Mouse (Mus musculus) kidney, postnatal 10 days (tissue): ENCODE measurements around the gene Mta1.

Source experiments
- DNase-seq: peaks from one replicate; pipeline ENCODE4 v3.0.0; 2021; ENCODE audit warnings: mixed read lengths

Mta1 gene

DNA sequence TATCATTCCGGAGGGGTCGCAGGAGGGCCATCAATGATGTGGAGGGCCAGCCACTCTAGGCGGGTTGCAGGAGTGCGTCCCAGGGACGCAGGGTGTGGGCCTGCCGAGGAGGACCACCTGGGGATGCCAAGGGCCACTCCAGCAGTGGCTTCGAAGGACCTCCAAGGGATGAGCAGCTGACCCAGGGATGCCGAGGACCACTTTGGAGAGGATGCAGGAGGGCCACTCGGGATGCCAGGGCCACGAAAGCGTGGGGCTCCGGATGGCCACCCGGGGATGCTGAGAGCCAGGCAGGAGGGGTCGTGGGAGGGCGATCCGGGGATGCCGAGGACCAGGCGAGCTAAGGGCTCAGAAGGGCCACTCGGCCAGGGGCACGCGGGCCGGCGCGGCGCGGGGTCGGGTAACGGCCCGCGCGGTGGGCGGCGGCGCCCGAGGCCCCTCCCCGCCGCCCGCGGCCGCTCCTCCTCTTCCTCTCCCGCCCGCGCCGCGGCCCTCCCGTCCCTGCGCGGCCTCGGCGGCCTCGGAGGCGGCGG, at the start of gene Mta1:
Gene Mta1 (plus strand): TSS at position 530 of the 533 bp plus-strand sequence.
- peak; percentile 78 for DNase-seq

DNA sequence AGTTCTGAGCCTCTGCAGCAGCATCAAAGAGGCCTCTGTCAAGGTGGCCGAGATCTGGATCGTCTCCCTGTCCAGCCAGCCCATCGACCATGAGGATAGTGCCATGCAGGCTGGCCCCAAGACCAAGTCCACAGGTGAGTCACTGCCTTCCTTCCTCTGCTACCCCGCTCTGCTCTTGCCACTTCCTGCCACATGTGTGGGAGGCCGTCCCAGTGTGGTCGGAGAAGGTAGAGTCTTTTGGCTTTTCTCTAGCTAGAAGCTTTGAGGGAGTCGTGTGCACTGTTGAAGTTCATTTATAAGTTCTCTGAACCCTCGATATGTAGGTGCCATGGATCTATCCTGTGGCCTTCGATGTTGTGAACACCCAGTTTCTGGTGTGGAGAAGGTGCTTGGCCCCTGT, 48.2 kb upstream of the Mta1 start:
- DNase-seq = no peak

DNA sequence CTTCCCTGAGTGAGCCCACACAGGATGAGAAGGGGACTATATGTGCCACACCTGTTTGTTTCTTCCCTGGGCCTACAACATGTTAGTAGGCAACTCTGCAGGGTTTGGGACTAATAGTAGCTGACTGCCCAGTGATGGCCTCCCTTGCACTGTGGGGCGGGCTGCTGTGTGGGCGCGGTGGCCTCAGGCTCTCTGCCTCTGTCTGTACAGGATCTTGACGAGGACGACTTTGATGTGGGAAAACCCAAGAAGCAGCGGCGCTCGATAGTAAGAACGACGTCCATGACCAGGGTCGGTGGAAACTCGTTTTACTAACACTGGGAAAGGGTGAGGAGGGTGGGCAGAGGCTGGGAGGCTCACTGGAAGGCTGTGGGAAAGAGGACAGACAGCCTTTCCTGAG, 47.4 kb upstream of the Mta1 start:
- no peak for DNase-seq

DNA sequence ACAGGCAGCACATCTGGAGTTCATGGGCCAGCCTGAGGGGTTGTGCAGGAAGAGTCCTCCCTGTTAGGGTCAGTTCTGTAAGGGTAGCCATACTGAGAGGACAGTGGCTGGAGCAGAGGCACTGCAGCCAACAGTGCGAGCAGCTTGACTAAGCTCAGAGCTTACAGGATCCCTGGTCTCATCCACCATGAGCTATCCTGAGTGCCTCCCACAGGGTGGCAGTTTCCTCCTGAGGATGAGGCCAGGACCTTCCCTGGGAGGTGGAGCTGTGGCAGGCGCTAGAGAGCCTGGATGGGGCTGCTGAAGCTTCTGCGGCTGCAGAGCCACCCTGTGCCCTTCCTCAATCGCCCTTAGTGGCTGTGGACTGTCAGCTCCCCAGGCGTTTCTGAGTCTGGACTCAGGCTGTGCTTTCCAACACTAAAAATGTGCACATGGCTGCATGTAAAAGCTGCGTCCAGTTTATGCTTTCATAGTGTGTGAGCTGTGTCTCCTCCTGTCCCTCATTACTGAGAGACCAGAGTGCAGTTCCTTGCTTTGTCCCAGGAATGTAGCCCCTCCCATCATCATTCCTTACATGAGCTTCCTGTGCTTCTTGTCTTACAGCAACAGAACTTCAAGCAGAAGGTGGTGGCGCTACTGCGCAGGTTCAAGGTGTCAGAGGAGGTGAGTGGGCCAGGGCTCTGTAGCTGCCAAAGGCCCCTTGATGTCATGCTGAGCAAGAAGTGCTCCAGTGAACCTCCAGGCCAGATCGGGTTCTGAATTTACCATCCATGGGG, 46.3 kb upstream of the Mta1 start:
- DNase-seq = peak; percentile 57

DNA sequence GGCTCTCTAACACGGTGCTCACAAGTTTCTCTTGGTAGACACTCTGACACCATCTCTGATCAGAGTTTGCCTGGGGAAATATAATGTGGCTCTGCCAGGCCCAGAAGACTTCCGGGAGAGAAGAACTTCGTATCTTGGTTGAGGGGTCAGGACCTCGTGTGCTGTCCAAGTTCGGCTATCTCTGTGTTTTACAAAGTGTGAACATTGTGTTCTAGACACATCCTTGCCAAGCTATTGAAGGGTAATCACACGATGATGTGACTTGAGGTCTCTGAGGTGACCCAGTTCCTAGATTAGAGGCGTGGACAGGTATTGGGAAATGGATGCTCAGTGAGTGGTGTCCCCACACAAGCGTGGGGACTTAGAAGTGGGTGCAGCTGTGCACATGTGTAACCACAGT, 42.0 kb upstream of the Mta1 start:
- DNase-seq = no peak

DNA sequence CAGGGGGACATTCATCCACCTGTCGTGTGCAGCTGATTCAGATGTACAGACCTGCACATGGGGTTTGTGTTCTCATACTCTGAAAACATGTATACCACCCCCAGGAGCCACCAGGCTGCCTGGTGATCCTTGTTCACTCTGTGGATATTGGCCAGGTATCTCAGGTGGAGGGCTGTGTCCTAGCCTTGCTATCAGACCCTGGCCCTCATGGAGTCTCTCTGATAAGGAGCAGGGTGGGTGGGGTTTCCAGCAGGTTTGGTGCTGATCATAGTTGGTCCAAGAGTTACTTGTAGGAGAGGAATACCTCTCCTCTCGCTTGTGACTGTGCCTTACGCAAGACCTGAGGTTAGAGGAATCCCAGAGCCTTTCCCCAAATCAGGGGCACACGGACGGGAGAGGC, 37.9 kb upstream of the Mta1 start:
- no peak for DNase-seq

DNA sequence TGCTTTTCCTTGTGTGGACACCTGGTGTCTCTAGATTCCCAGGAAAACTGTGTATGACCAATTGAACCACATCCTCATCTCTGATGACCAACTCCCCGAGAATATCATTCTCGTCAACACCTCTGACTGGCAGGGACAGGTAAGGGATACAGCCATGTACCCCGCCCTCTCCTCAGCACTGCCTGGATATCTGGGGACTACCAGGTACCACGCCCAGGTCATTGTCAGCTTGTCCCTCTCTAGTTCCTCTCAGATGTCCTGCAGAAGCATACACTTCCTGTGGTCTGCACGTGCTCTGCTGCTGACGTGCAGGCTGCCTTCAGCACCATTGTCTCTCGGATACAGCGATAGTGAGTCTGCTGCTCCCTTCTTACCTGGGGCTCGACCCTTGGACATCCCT, 36.5 kb upstream of the Mta1 start:
- DNase-seq = no peak

DNA sequence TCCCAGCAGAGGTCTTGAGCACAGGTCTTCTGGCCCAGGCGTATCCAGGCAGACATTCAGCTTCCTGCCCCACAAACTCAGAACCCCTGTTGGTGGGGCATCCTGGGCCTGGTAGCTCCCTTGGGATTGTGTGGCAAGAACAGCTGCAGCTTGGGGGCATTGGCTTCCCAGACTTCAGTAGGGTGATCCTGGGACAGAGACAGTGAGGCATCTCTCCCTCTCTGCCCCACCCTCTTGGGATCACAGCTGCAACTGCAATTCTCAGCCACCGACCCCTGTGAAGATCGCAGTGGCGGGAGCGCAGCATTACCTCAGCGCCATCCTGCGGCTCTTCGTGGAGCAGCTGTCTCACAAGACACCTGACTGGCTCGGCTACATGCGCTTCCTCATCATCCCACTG, 35.9 kb upstream of the Mta1 start:
- no peak for DNase-seq

DNA sequence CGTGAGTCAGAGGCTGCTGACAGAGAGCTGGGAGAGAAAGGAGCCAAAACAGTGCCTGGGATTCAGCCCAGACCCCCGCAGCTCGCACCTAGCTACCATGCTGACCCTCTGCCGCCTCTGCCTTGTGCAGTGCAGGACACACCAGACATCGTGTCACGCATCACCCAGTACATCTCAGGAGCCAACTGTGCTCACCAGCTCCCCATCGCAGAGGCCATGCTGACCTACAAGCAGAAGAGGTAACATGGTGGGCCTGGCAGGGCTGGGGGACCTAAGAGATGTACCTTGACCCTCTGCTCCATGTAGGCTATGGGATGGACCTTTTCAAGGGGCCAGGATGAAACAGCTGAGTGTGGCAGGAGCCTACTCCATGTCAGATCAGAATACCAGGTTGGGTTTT, 34.4 kb upstream of the Mta1 start:
- DNase-seq = no peak

DNA sequence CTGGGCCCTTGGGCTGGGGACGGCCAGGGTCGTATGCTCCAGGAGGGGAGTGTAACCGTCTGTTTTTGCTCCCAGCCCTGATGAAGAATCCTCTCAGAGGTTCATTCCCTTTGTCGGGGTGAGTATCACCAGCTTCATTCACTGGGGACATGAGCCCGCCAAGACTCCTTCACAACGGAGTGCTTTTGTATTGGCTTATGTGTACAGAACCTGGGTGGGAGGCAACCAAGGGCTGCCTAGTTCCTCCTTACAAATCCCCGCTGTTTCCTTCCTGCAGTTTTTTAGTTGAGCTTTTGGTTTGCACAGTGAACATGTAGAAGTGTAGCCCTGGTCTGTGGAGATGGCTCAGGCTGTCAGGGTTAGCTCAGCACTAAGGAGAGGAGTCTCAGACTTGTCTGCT, 30.1 kb upstream of the Mta1 start:
- no peak for DNase-seq

DNA sequence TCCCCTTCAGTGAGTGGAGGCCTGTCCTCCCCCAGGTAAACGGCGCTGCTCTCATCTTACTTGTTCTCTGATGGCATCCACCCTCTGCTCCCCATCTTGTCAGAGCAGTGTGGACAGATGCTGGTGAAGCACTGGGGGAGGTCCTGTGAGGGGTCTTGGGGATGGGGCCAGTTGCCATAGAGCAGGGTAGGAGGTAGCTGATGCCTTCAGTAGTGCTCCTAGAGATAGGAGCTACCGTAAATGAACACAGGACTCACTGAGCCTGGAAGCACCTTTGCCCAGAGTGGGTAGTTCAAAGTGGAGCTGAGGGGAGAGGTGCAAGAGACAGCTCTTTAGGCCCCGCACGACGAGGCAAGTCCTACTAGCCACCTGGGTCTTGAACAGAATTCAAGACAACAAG, 28.7 kb upstream of the Mta1 start:
- no peak for DNase-seq

DNA sequence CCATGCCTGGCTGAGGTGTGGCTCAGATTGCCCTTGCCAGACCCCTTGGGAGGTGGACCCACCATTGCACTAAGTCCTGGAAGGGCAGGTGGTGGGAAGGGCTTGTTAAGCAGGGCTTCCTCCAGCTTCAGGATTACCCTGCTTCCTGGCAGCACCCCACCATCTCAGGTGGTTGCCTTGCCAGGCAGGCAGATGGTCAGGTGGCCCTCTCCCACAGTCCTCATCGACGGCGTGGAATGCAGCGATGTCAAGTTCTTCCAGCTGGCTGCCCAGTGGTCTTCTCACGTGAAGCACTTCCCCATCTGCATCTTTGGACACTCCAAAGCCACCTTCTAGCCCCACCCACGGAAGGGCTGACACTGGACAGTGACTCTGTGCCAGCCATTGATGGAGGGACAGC, 26.8 kb upstream of the Mta1 start:
- DNase-seq = no peak

DNA sequence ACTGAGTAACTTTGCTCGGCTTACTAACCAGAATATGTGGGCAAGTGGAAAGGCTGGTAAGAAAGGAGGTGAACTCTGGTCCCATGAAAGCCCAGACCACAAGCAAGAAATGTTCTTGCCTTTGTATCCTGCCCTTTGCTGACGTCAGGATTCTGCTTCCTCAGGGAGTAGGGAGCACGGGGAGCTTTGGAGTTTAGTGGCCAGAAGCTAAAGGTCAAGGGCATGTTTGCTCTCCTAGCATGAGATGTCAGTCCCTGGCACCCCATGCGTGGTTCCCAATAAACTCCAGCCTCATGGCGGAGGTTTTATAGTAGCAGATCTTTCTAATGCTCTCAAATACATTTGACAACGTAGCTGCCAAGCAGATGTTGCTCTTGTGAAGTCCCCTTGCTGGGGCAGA, 26.3 kb upstream of the Mta1 start:
- no peak for DNase-seq

DNA sequence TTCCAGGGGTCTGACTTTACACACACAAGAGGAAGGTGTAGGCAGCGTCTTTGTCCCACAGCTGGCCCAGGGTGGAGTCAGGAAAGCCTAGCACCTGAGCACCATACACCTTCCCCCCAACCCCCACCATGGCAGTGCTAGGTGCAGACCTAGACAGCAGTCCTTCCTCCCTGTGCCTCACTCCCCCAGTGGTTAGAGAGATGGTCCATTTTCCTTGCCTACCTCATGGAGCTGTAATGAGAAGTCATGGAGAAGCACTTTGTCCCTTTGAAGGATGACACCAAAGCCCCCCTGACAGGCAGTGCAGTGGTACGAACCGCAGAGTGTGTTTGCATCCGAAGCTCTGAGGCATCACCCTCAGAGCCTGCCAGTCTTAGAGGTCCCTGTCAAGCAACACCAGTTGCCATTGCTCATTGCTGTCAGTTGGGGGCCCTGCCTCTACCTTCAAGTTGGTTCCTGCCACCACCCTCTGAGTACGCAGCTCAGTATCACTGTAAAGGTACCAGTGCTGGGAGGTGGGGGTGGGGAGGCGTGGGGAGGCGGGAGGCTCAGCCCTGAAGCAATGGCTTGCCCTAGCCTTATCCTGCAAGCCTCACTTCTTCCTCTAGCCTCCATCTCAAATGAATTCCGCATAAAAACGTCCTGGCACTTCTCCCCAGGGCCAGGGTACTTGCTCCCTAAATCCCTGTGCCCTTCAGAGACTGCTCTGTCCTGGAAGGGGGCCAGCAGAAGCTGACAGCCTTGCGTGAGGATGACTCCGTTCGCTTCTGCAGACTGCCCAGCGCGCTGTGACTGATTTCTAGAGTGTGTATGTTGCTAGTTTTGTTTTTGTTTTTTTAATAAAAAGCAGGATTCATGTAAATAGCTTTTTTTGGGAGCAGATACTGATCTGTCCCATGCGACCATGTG, 24.4 kb upstream of the Mta1 start:
- DNase-seq = peak; percentile 64

DNA sequence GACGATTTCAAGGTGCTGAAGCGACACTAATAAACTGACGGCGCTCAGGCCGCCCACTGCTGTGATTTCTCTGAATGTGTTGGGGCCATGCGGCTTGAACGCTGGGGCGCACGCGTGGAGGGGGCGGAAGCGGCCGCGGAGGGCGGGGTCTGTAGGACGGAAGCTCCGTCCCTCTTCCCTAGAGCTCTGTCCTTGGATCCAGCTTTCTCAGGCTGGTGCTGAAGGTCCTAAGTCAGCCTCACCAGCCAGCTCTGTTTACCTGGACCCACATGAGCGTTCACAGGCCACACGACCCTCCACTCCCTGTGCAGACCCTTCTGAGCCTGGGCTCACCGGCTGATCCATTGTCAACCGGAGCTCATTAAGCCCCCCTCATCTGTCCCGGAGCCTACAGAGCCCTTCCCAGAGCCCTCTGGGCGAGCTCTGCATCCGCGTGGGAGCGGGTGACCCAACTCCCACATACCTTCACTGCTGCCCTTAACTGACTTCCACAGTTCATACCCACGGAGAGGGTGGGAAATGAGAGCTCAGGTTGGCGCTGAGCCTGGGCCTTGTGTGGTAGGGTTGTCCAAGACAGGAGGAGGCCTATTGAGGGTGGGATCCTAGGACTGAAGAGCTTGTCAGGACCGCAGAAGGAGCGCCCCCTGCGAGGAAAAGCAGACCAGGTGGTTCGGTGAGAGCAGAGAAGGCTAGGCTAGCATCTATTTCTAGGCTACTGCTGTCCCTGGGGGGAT, 23.6 kb upstream of the Mta1 start, which contains the start of gene Tex22:
Gene Tex22 (plus strand): TSS at position 174 of the 734 bp plus-strand sequence.
- peak; percentile 93 for DNase-seq

DNA sequence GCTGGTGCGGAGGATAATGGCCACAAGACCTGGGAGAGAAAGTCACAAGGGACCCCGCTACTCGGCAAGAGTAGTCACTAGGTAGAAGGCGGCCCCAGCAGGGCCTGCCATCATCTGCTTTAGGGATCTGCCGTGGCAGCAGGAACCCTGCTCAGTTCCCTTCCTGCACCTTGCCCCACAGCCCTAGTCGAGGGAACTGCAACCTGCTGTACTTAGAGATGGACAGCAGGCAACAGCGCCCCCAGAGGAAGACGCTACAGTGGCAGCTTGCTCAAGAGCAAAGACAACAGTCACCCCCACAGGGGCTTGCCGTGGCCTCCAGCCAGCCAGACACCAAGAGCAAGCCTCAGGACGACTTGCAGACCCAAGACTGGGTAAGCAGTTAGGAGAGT, 23.0 kb upstream of the Mta1 start:
- peak; percentile 93 for DNase-seq

DNA sequence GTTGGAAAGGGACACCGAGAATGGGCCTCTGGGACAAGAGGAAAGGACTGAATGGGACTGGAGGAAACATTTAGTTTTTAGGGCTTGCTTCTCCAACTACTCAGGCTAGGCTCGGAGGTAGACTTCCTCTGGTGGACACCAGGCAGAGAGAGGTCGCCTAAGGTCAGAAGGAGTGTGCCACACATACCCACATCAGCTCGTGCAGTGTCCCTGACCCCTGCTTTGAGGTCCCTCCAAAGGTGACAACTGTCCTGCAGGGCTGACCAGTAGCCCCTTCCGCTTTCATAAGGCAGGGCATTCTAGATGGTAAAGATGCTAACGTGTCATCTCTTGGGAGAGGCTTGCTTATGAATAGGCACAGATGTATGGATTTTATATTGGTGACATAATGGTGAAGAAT, 22.6 kb upstream of the Mta1 start:
- DNase-seq = no peak

DNA sequence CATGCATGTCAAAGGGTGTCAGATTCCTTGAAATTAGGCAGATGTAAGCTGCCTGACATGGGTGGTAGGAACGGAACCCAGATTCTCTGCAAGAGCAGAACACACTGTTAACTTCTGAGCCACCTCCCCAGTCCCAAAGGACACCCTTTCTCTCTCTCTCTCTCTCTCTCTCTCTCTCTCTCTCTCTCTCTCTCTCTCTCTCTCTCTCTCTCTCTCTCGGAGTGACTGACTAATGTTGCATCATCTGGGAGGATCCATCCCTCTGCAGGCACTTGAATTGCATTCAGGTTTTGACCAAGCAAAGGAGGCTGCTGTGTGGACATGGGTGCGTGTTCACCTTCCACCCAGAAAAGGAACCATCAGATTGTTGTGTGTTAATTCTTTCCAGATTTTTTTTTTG, 10.8 kb upstream of the Mta1 start:
- no peak for DNase-seq

DNA sequence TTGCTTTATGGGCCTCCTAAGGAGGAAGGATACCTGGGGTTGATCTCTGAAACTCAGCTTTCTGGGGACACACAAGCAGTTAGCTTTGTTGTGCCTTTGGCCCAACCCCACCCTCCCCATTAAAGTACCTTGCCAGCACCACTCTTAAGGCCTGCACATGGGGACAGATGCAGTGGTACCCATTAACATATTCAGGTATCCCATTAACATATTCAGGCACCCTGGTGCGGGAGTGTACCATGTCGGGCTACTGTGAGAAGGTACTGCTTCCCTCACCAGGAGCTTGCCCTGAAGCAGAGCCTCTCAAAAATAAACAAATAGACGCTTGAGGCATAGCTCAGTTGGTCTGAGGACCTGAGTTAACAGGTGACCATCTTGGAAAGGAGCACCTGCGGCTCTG, 10.1 kb upstream of the Mta1 start:
- DNase-seq = no peak

DNA sequence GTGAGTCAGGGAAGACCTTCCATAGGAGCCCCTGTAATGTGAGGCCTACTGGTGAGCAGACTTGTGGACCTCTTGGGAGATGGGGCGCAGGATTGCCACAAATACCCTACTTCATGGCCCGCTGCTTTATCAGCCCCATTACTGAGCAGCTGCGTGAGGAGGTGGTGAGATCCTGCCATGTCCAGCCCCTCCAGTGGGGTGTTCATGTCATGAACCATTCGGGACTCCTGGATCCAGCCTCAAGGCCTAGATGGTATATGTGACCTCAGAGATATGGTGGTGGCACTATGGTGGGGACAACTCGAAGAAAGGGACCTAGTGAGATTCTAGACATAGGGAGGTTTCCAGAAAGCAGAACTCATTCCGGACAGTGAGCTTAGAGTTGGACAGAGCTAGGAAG, 9.0 kb upstream of the Mta1 start:
- no peak for DNase-seq

DNA sequence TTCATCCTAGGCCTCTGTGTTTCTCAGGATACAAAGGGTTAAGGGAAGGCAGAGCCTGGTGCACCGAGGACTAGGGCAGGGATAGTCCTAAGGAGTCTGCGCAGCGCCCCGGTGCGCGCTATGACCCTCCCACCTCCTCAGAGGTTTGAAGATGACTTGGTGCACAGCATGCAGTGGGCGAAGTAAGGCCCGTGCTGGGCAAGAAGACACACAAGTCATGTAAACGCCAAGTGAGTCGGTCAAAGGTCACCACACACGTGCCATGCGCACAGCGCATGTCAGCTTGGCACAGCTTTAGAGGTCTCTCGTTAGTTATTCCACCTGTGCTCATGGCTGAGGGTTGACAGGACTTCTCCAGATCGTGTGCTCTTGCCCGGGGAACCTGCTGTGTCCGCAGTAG, 8.0 kb upstream of the Mta1 start:
- DNase-seq = peak; percentile 31

DNA sequence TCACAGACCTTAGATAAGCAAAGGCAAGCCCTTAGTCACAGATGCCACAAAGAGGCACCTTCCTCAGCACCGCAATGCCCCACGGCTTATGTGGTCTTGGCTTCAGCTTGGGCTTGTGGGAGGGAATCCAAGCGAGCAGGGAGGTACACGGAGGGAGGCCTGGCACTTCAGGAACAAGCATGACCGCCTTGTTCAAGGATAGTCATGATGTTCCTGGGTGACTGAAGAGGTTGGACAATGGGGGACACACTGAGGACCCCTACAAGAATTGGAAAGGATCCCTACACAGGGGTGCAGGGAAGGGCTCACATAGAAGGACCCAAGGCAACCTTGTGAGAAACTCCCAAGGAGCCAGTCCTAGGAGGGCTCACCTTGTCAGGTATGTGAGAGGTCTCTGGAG, 1.0 kb upstream of the Mta1 start:
- no peak for DNase-seq

DNA sequence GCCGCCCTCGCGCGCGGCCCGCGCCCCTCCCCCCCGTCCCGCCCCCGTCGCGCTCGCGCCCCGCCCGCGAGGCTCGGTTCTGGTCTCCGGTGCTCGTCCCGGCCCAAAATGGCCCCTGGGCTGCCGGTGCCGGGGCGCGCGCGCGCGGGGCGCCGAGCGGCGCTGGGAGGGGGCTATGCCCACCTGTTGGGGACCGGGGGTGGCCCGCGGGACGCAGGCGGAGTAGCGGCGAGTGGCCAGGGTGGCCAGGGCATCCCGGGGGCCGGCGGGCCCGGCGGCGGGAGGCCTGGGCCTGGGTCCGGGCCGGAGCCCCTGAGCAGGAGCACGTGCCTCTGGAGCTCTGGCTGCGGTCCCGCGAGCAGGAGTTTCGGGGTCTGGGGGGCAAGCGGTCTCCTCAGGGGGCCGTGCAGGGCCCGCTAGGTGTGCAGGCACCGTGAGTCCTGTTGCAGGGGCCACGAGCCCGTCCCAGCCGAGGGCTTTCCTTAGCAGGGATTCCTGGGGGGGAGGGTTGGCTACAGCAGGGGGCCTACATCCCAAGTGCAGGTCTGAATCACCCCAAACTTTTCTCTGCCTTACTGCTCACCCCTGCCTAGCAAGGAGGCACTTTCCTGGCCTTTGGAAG, 563 bp downstream of the Mta1 start:
- DNase-seq = peak; percentile 50
